Comparison of ENCODE assay signal across 8 mouse cellular contexts in the genomic region with DNA sequence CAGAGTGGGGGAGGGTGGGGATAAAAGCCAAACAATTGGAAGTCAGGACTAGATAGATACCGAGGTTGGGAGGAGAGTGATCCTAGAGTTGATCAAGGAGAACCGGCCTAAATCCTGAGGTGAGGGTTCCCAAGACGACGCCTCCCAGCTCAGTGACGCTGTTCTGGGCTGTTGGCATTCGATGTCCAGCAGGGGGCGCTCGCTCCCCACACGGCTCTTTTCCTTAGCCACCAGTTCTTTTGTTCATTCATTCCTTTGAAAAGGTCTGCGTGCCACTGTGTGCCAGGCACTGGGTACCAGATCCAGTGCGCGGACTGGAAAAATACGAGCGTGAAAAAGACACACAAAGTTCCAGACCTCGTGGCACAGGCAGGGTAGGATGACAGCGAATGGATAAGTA. TPM values are rescaled to one million over a fixed set of nuclear protein-coding genes. Genes with fewer than 3 reads are reported as not detected.
DNase-seq lines count a peak whose midpoint lies in the region; ATAC-seq lines count a peak whose summit lies in the region.

No protein-coding gene starts in this region.

- H3K9me3 ChIP-seq in embryonic facial prominence, embryonic 10.5 days = no peaks in the 10 kb centered on the region; the same call in 1 of the 2 replicates
- 0 out of 2 replicates have a peak, but pooled peaks cover 3% of the 10 kb centered on the region for H3K9me3 ChIP-seq in heart, embryonic 12.5 days (replicated peaks)
- no peaks in the 10 kb centered on the region for H3K9me3 ChIP-seq in liver, embryonic 11.5 days (ENCODE audit: control insufficient read depth, low read length)
- H3K9me3 ChIP-seq in neural tube, embryonic 11.5 days (ENCODE audit: control insufficient read depth, low read length) = no peaks in the 10 kb centered on the region; the same call in 1 of the 2 replicates
- H3K9me3 ChIP-seq in stomach, embryonic 14.5 days (ENCODE audit: control insufficient read depth, low read depth, low read length) = no peaks in the 10 kb centered on the region

- ATAC-seq in heart, embryonic 12.5 days (ENCODE audit: insufficient number of reproducible peaks, low FRiP score) = peak; percentile 53; the same call in 1 of the 2 replicates
- no peak for ATAC-seq in liver, embryonic 11.5 days (replicated peaks; ENCODE audit: low FRiP score)
- ATAC-seq in neural tube, embryonic 11.5 days (ENCODE audit: insufficient read depth, low FRiP score, low TSS enrichment) = no peak
- 0 out of 2 replicates have a peak, but pooled peaks have one; percentile 28 for ATAC-seq in stomach, embryonic 14.5 days (ENCODE audit: insufficient number of reproducible peaks, insufficient read depth, low FRiP score, low read depth)

- WGBS in embryonic facial prominence, embryonic 10.5 days = 5% methylated on average over 16 of the region's 16 CpGs
- WGBS in heart, embryonic 12.5 days = 3% methylated on average over 16 of the region's 16 CpGs
- WGBS in liver, embryonic 11.5 days = 4% methylated on average over 16 of the region's 16 CpGs
- 4% methylated on average over 16 of the region's 16 CpGs for WGBS in neural tube, embryonic 11.5 days
- WGBS in stomach, embryonic 14.5 days = 5% methylated on average over 16 of the region's 16 CpGs

- H3K9ac ChIP-seq in heart, embryonic 12.5 days = no peak overlapping the region
- no peak overlapping the region for H3K9ac ChIP-seq in liver, embryonic 11.5 days (ENCODE audit: low read depth, low read length)
- no peak overlapping the region for H3K9ac ChIP-seq in neural tube, embryonic 11.5 days (ENCODE audit: low read length)
- no peak overlapping the region for H3K9ac ChIP-seq in stomach, embryonic 14.5 days (replicated peaks; ENCODE audit: low read depth, low read length)

- peak overlapping the region; percentile 25; the same call in 1 of the 2 replicates for H3K4me3 ChIP-seq in embryonic facial prominence, embryonic 10.5 days
- H3K4me3 ChIP-seq in heart, embryonic 12.5 days = no peak overlapping the region
- H3K4me3 ChIP-seq in liver, embryonic 11.5 days (ENCODE audit: low read depth, low read length) = no peak overlapping the region
- H3K4me3 ChIP-seq in neural tube, embryonic 11.5 days (ENCODE audit: low read depth, low read length) = no peak overlapping the region
- no peak overlapping the region for H3K4me3 ChIP-seq in stomach, embryonic 14.5 days (ENCODE audit: low read depth, low read length)

- peak; percentile 88 to 89 for DNase-seq in B cell, adult 2 months
- peak; percentile 80 for DNase-seq in adrenal gland, postnatal 25 days
- peak; percentile 90 for DNase-seq in embryonic facial prominence, embryonic 10.5 days (ENCODE audit: low spot score)
- peak; percentile 87 for DNase-seq in kidney, postnatal 10 days
- peak; percentile 78 for DNase-seq in liver, embryonic 11.5 days (ENCODE audit: low spot score)
- peak; percentile 86 for DNase-seq in neural tube, embryonic 11.5 days (ENCODE audit: low spot score)

- H3K4me2 ChIP-seq in heart, embryonic 12.5 days = no peak overlapping the region
- peak overlapping the region; percentile 33; the same call in 1 of the 2 replicates for H3K4me2 ChIP-seq in liver, embryonic 11.5 days
- H3K4me2 ChIP-seq in neural tube, embryonic 11.5 days (ENCODE audit: low read depth) = no peak overlapping the region
- H3K4me2 ChIP-seq in stomach, embryonic 14.5 days (replicated peaks; ENCODE audit: low read depth, low read length) = no peak overlapping the region

- peaks cover 6% of the 10 kb centered on the region; the same call in 1 of the 2 replicates for H3K4me1 ChIP-seq in embryonic facial prominence, embryonic 10.5 days
- no peaks in the 10 kb centered on the region for H3K4me1 ChIP-seq in heart, embryonic 12.5 days (replicated peaks)
- H3K4me1 ChIP-seq in liver, embryonic 11.5 days (replicated peaks; ENCODE audit: control insufficient read depth, insufficient read depth, low read length) = no peaks in the 10 kb centered on the region
- no peaks in the 10 kb centered on the region for H3K4me1 ChIP-seq in neural tube, embryonic 11.5 days (ENCODE audit: control insufficient read depth, insufficient read depth, low read length)
- no peaks in the 10 kb centered on the region for H3K4me1 ChIP-seq in stomach, embryonic 14.5 days (ENCODE audit: control insufficient read depth, insufficient read depth, low read length)

- H3K27me3 ChIP-seq in embryonic facial prominence, embryonic 10.5 days (replicated peaks; ENCODE audit: low read depth, poor library complexity, severe bottlenecking) = no peaks in the 10 kb centered on the region
- no peaks in the 10 kb centered on the region for H3K27me3 ChIP-seq in heart, embryonic 12.5 days (replicated peaks)
- no peaks in the 10 kb centered on the region for H3K27me3 ChIP-seq in liver, embryonic 11.5 days (replicated peaks; ENCODE audit: control insufficient read depth, insufficient read depth, low read length)
- no peaks in the 10 kb centered on the region for H3K27me3 ChIP-seq in neural tube, embryonic 11.5 days (ENCODE audit: control insufficient read depth, insufficient read depth, low read length)
- H3K27me3 ChIP-seq in stomach, embryonic 14.5 days (ENCODE audit: control insufficient read depth, insufficient read depth, low read length) = no peaks in the 10 kb centered on the region

- peak overlapping the region; percentile 44; the same call in 1 of the 2 replicates for H3K27ac ChIP-seq in embryonic facial prominence, embryonic 10.5 days (replicated peaks)
- H3K27ac ChIP-seq in heart, embryonic 12.5 days (ENCODE audit: poor library complexity, severe bottlenecking) = no peak overlapping the region
- H3K27ac ChIP-seq in liver, embryonic 11.5 days (ENCODE audit: low read depth, low read length) = peak overlapping the region; percentile 38; the same call in 1 of the 2 replicates
- no peak overlapping the region for H3K27ac ChIP-seq in neural tube, embryonic 11.5 days (ENCODE audit: low read depth, low read length)
- no peak overlapping the region for H3K27ac ChIP-seq in stomach, embryonic 14.5 days (ENCODE audit: low read length)

- no peaks in the 10 kb centered on the region for H3K36me3 ChIP-seq in embryonic facial prominence, embryonic 10.5 days (replicated peaks)
- no peaks in the 10 kb centered on the region for H3K36me3 ChIP-seq in heart, embryonic 12.5 days
- H3K36me3 ChIP-seq in liver, embryonic 11.5 days (ENCODE audit: control insufficient read depth, insufficient read depth, low read length) = no peaks in the 10 kb centered on the region
- no peaks in the 10 kb centered on the region for H3K36me3 ChIP-seq in neural tube, embryonic 11.5 days (ENCODE audit: control insufficient read depth, insufficient read depth, low read length)
- no peaks in the 10 kb centered on the region for H3K36me3 ChIP-seq in stomach, embryonic 14.5 days (ENCODE audit: control insufficient read depth, insufficient read depth, low read length)

RNA-seq across cellular contexts. Expression of a gene that starts 17.3 kb away (rescaled TPM):
- total RNA-seq in adrenal gland, postnatal 25 days (2021) = not detected in 2 replicates
- 18.7 and 24.2 TPM in 2 replicates for polyA plus RNA-seq in embryonic facial prominence, embryonic 10.5 days (2016; fragmentation: Nextera tagmentation; extraction: Ambion mirVana)
- 0.64 and 0.99 TPM in 2 replicates for polyA plus RNA-seq in heart, embryonic 12.5 days (2016; fragmentation: Nextera tagmentation; extraction: Ambion mirVana)
- polyA plus RNA-seq in liver, embryonic 11.5 days (2014; fragmentation: Nextera tagmentation; extraction: Ambion mirVana) = 5.8 TPM in 2 replicates
- polyA plus RNA-seq in neural tube, embryonic 11.5 days (2014; fragmentation: Nextera tagmentation; extraction: Ambion mirVana) = 3.2 and 3.4 TPM in 2 replicates
- polyA plus RNA-seq in stomach, embryonic 14.5 days (2014; fragmentation: Nextera tagmentation; extraction: Ambion mirVana) = 0.07 TPM in 2 replicates

RNA-seq across cellular contexts. Expression of a gene that starts 17.7 kb away (rescaled TPM):
- total RNA-seq in adrenal gland, postnatal 25 days (2021) = not detected in 2 replicates
- not detected in 2 replicates for polyA plus RNA-seq in embryonic facial prominence, embryonic 10.5 days (2016; fragmentation: Nextera tagmentation; extraction: Ambion mirVana)
- not detected in 2 replicates for polyA plus RNA-seq in heart, embryonic 12.5 days (2016; fragmentation: Nextera tagmentation; extraction: Ambion mirVana)
- not detected in 2 replicates for polyA plus RNA-seq in liver, embryonic 11.5 days (2014; fragmentation: Nextera tagmentation; extraction: Ambion mirVana)
- polyA plus RNA-seq in neural tube, embryonic 11.5 days (2014; fragmentation: Nextera tagmentation; extraction: Ambion mirVana) = not detected in 2 replicates
- polyA plus RNA-seq in stomach, embryonic 14.5 days (2014; fragmentation: Nextera tagmentation; extraction: Ambion mirVana) = not detected in 2 replicates

RNA-seq across cellular contexts. Expression of a gene that starts 24.7 kb away (rescaled TPM):
- 0.15 TPM in 1 of 2 replicates, not detected in the other for total RNA-seq in adrenal gland, postnatal 25 days (2021)
- 4.1 and 7.1 TPM in 2 replicates for polyA plus RNA-seq in embryonic facial prominence, embryonic 10.5 days (2016; fragmentation: Nextera tagmentation; extraction: Ambion mirVana)
- polyA plus RNA-seq in heart, embryonic 12.5 days (2016; fragmentation: Nextera tagmentation; extraction: Ambion mirVana) = 0.41 and 0.51 TPM in 2 replicates
- 1.2 and 1.7 TPM in 2 replicates for polyA plus RNA-seq in liver, embryonic 11.5 days (2014; fragmentation: Nextera tagmentation; extraction: Ambion mirVana)
- polyA plus RNA-seq in neural tube, embryonic 11.5 days (2014; fragmentation: Nextera tagmentation; extraction: Ambion mirVana) = 0.53 and 0.99 TPM in 2 replicates
- 4.8 and 7.3 TPM in 2 replicates for polyA plus RNA-seq in stomach, embryonic 14.5 days (2014; fragmentation: Nextera tagmentation; extraction: Ambion mirVana)

RNA-seq across cellular contexts. Expression of a gene that starts 35.2 kb away (rescaled TPM):
- total RNA-seq in adrenal gland, postnatal 25 days (2021) = 45.2 and 55.0 TPM in 2 replicates
- polyA plus RNA-seq in embryonic facial prominence, embryonic 10.5 days (2016; fragmentation: Nextera tagmentation; extraction: Ambion mirVana) = 41.2 and 42.1 TPM in 2 replicates
- 30.5 and 33.3 TPM in 2 replicates for polyA plus RNA-seq in heart, embryonic 12.5 days (2016; fragmentation: Nextera tagmentation; extraction: Ambion mirVana)
- 30.9 and 39.0 TPM in 2 replicates for polyA plus RNA-seq in liver, embryonic 11.5 days (2014; fragmentation: Nextera tagmentation; extraction: Ambion mirVana)
- polyA plus RNA-seq in neural tube, embryonic 11.5 days (2014; fragmentation: Nextera tagmentation; extraction: Ambion mirVana) = 40.6 and 42.1 TPM in 2 replicates
- 42.6 and 50.4 TPM in 2 replicates for polyA plus RNA-seq in stomach, embryonic 14.5 days (2014; fragmentation: Nextera tagmentation; extraction: Ambion mirVana)

RNA-seq across cellular contexts. Expression of a gene that starts 58.9 kb away (rescaled TPM):
- 3.5 and 8.4 TPM in 2 replicates for total RNA-seq in adrenal gland, postnatal 25 days (2021)
- polyA plus RNA-seq in embryonic facial prominence, embryonic 10.5 days (2016; fragmentation: Nextera tagmentation; extraction: Ambion mirVana) = 3.5 and 4.5 TPM in 2 replicates
- 4.3 and 5.7 TPM in 2 replicates for polyA plus RNA-seq in heart, embryonic 12.5 days (2016; fragmentation: Nextera tagmentation; extraction: Ambion mirVana)
- polyA plus RNA-seq in liver, embryonic 11.5 days (2014; fragmentation: Nextera tagmentation; extraction: Ambion mirVana) = 16.4 TPM in 2 replicates
- 5.7 and 6.4 TPM in 2 replicates for polyA plus RNA-seq in neural tube, embryonic 11.5 days (2014; fragmentation: Nextera tagmentation; extraction: Ambion mirVana)
- 16.3 and 16.4 TPM in 2 replicates for polyA plus RNA-seq in stomach, embryonic 14.5 days (2014; fragmentation: Nextera tagmentation; extraction: Ambion mirVana)

Comparison
In these comparisons a context has a peak if more than half of its experiments do, and no peak if none do; other contexts are left out.
1. H3K27ac ChIP-seq: peak in embryonic facial prominence, embryonic 10.5 days (single experiment) and liver, embryonic 11.5 days (single experiment); none in heart, embryonic 12.5 days (single experiment), neural tube, embryonic 11.5 days (single experiment) and stomach, embryonic 14.5 days (single experiment).
2. ATAC-seq: peak in heart, embryonic 12.5 days (single experiment) and stomach, embryonic 14.5 days (single experiment); none in liver, embryonic 11.5 days (single experiment) and neural tube, embryonic 11.5 days (single experiment).
3. Peak in every context shown above with its lines, with median percentiles within 50 percentile points of each other: DNase-seq.